Mouse (Mus musculus) gastrocnemius, postnatal 10 days (tissue): ENCODE results near the gene Ssbp1. TPM values are rescaled to one million over a fixed set of nuclear protein-coding genes. Genes with fewer than 3 reads are reported as not detected.

Experiments
- DNase-seq: peaks from one replicate; pipeline ENCODE4 v3.0.0; 2021; ENCODE audit warnings: mixed read lengths
- total RNA-seq, 2 experiments: library from RNA; stranded (reverse); gene quantifications; 2 replicates each; pipeline ENCODE4 v1.2.3; 2021

Ssbp1 gene
- total RNA-seq, 2 experiments from 2014 or later, result 32.4 to 33.7 TPM

DNA sequence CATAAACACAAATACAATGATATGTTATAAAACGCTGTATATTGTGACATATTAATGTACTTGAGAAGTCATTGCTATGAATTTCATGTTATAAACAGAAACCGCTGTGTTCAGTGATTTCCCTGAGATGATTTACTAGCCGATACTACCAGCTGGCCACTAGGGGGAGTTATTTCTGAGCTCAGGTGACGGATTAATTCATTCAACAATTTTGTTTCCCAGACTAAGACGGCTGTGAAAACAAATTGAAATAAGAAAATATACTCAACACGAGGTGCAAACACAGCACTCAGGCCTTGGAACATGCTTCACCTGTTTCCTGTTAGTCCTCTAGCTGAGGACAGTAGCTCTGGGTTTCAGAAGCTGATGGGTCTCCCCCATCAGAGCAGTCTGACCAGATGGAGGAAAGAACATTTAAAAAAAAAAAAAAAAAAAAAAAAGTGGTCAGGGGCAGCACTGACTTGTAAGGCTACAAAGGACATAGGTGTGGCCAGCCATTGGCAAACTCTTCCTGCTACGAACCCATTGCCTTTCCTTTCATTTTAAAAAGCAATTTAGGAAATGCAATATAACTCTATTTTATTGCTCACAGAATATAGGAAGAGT is 16.6 kb upstream of the Ssbp1 start:
- DNase-seq, result no peak

DNA sequence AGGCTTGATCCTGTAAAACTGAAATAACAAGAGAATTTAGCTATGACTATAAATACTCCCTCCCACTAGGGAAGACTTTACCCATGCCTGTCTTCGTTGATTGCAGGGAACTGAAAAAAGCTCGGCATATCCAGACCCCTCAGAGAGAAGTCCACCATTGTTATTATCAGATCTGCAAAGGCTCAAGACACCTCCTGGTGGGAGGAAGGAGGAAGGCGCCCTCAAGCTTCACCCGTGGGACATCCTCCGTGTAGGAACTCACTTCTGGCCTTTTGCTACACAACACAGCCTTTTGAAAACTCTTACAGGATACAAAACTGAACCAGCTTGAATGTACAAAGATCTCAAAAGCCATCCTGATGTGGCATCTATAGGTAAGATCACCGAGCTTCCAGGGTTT is 5.4 kb upstream of the Ssbp1 start:
- DNase-seq, result no peak

DNA sequence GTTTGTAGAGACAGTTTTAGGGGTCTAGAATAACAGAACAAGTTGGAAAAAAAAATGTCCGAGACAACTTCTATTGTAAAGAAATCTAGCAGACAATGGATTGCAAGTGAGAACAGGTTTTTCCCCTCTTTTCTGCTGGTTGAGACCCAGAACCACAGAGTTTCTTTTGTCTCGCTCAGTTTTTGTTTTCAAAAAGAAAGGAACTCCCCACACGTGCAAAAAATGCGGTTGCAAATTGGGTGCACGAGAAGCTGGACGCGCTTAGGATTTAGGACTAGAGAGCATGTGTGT is 513 bp downstream of the Ssbp1 start:
- no peak for DNase-seq

DNA sequence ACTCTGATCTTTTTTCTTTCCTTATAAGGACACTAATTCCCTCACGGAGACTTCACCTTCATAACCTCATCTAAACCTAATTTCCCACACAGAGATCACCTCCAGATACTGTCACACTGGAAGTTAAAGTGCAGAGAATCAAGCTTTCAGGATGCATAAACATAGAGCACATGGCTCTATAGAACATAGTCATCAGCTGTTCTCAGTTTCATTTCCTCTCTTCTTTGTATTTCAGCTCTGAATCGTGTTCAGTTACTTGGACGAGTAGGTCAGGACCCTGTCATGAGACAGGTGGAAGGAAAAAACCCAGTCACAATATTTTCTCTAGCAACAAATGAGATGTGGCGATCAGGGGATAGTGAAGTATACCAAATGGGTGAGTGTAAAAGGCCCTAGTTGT is 5.0 kb downstream of the Ssbp1 start:
- DNase-seq, result no peak

DNA sequence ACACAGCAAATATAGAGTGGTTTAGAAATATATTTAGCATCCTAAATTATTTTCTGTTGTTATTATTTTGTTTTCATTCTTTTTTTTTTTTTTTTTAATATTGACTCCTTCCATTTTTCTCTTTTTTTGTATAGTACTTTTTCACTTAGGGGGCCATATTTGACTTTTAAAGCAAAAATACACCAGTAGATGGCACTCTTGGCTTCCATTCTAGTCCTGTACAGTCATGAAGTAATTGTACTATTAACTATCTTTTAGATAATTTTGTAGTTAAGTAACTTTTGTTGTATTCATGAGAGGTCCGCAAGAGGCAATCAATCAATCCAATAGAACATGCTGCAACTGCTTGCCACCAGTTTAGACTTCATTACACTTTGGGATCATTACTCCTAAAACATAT is 8.6 kb downstream of the Ssbp1 start:
- no peak for DNase-seq

DNA sequence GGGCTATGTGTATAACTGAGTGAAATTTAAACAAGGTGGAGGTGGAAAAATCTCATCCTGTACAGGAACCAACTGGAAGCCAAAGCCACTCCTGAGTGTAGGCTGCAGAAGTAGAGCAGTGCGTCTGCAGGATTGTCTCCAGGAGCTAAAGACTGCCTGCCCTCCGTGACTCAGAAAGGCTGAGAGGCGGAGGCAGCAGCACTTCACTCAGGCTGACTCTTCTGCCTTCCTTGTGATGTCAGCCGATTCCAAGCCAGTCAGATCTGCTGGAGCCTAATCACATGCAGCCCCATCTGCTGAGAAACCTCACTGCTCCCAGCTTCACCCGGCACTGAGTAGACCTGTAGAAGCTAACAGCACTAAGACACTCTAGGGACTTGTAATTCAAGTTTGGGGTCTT is 11.2 kb downstream of the Ssbp1 start:
- DNase-seq, result no peak

DNA sequence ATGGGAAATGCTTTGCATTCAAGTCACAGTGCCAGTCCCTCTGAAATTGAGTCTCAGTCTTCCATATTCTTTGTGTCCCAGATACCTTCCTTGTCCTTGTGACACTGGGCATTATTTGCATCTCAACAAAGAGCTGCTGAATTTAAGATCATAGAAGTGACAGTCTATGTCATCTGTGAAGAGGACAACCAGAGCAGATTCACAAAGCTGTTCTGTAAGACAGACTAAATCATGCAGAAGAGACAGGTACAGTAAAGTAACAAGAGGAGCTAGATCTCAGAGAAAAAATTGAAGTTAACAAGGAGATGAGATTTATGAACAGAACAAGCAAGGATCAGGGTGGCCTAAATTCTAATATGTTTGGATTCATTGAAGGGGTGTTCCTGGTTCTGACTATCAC is 19.8 kb downstream of the Ssbp1 start, which contains the start of gene Tas2r137:
Gene Tas2r137, plus strand, starts transcription at position 301 of the 400 bp plus-strand sequence.
- DNase-seq, result no peak

DNA sequence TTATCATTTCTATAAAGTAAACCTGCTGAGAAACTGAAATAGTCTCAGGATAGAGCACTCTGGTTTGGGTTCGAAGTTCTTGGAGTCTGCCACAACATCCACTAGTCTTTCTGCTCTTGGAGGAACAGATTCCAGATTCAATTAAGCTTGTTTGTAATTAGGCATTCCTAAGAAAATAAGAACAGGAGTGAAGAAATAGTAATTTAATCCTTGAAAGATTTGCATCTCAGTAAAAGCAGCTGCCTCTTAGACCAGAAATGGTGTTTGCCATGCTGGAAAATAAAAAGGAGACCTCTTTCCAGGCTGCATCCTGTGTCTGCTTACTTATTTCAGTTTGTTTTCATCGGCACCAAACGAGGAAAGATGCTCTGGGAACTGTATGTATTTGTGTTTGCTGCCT is 22.1 kb downstream of the Ssbp1 start, which contains the start of gene Tas2r108:
Gene Tas2r108, plus strand, starts transcription at position 301 of the 400 bp plus-strand sequence.
- DNase-seq, result no peak

DNA sequence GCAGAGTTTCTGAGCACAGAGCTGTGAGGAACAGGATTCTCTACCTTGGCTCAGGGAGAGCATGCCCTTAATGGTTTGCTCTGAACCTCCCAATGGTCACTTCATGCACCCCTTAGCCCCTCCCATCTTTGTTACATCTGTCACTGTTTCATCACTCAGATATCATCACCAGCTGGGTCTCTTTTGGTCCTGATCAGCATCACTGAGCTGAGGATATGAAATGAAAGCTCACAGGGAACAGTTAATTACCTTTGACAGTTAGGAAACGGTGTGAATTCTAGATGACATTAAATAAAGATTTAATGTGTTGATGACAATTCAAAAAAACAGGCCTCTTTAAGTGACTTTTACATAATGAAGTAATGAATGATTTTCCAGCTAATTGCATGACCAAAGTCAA is 48.3 kb downstream of the Ssbp1 start, which contains the start of gene Prss37:
Gene Prss37, minus strand, starts transcription at position 101 of the 400 bp plus-strand sequence.
- no peak for DNase-seq

Other genes with a start within 250 kb of the Ssbp1 start
- gene Agk, start 146.2 kb upstream of the Ssbp1 start, total RNA-seq, result 10 to 100 TPM; 12.2 to 13.9 TPM
- 1 to 10 TPM; 3.7 to 3.8 TPM for gene E330009J07Rik, start 35.2 kb upstream of the Ssbp1 start, total RNA-seq
- not detected for gene Wee2, start 32.3 kb upstream of the Ssbp1 start, total RNA-seq
- not detected for gene Tas2r137, start 19.9 kb downstream of the Ssbp1 start, total RNA-seq
- not detected for gene Tas2r108, start 22.2 kb downstream of the Ssbp1 start, total RNA-seq
- gene Prss37, start 48.2 kb downstream of the Ssbp1 start, total RNA-seq, result not detected
- gene Olfr461, start 83.7 kb downstream of the Ssbp1 start, total RNA-seq, result not detected
- gene Olfr460, start 98.1 kb downstream of the Ssbp1 start, total RNA-seq, result not detected
- under 1 TPM; 0.56 to 0.78 TPM for gene Clec5a, start 114.5 kb downstream of the Ssbp1 start, total RNA-seq
- gene Tas2r138, start 142.0 kb downstream of the Ssbp1 start, total RNA-seq, result not detected
- gene Mgam, start 157.5 kb downstream of the Ssbp1 start, total RNA-seq, result under 1 TPM; 0.70 to 0.81 TPM